Mouse (Mus musculus): ENCODE results near the gene Cpox.

GRCm38 (mm10) chr16:58637448-58637847, 32.6 kb upstream of the Cpox start:
- no peak for TF ChIP-seq GATA1 (IDR thresholded peaks at IDR 0.05; ENCODE audit: low read length)
- no peak for TF ChIP-seq TAL1 (IDR thresholded peaks at IDR 0.05; ENCODE audit: low read length)
